In genomic region chr5:117415011-117415912, GRCm38 (mm10) we compare ENCODE assay signal across 10 mouse cellular contexts. TPM values are rescaled to one million over a fixed set of nuclear protein-coding genes. Genes with fewer than 3 reads are reported as not detected.
DNase-seq lines count a peak whose midpoint lies in the region; ATAC-seq lines count a peak whose summit lies in the region.
"Had no signal": no experiment of that assay in that cellular context is flagged by ENCODE, and none has a peak within 500 bp of the region (broad histone marks: within the 10 kb centered on the region; RNA-seq: fewer than 3 reads in every experiment).

No protein-coding gene starts in this region.

- WGBS in hindbrain, embryonic 12.5 days: 28% methylated on average over 16 of the region's 19 CpGs
- 17% methylated on average over 18 of the region's 19 CpGs for WGBS in neural tube, embryonic 15.5 days

- peak overlapping the region; percentile 86 for H3K4me2 ChIP-seq in hindbrain, embryonic 12.5 days (replicated peaks)
- H3K4me2 ChIP-seq in neural tube, embryonic 15.5 days: peak overlapping the region; percentile 81

- peak overlapping the region; percentile 73 for H3K4me3 ChIP-seq in hindbrain, embryonic 12.5 days
- peak overlapping the region; percentile 69 for H3K4me3 ChIP-seq in neural tube, embryonic 15.5 days (replicated peaks)

- H3K36me3 ChIP-seq in hindbrain, embryonic 12.5 days: no peaks in the 10 kb centered on the region
- no peaks in the 10 kb centered on the region for H3K36me3 ChIP-seq in neural tube, embryonic 15.5 days
- H3K36me3 ChIP-seq: heart, embryonic 10.5 days had no signal

- ATAC-seq in hindbrain, embryonic 12.5 days (ENCODE audit: low FRiP score): no peak
- ATAC-seq in neural tube, embryonic 15.5 days (ENCODE audit: low FRiP score): peak; percentile 20; the same call in 1 of the 2 replicates
- ATAC-seq in activated CD4-positive, CD25-positive, alpha-beta regulatory T cell, adult 4 months: no peak

- DNase-seq in layer of hippocampus, postnatal 14 days (ENCODE audit: low spot score in 2 of 2): peak; percentile 13 to 35
- no peak for DNase-seq in layer of hippocampus, adult 9-11 months
- DNase-seq in cerebellum, postnatal 14 days: peak; percentile 54 to 55
- DNase-seq in MN1 (ENCODE audit: low spot score): no peak
- DNase-seq in adrenal gland, adult 18-20 months (ENCODE audit: low spot score in 2 of 2): no peak

- H3K9ac ChIP-seq in hindbrain, embryonic 12.5 days: peak overlapping the region; percentile 79
- peak overlapping the region; percentile 89 for H3K9ac ChIP-seq in neural tube, embryonic 15.5 days (replicated peaks)

- H3K9me3 ChIP-seq in hindbrain, embryonic 12.5 days (replicated peaks): no peaks in the 10 kb centered on the region
- no peaks in the 10 kb centered on the region for H3K9me3 ChIP-seq in neural tube, embryonic 15.5 days (replicated peaks)
- H3K9me3 ChIP-seq: heart, embryonic 10.5 days had no signal

- peaks cover 22% of the 10 kb centered on the region for H3K4me1 ChIP-seq in hindbrain, embryonic 12.5 days
- peaks cover 27% of the 10 kb centered on the region for H3K4me1 ChIP-seq in neural tube, embryonic 15.5 days

- H3K27me3 ChIP-seq in hindbrain, embryonic 12.5 days: peaks cover 33% of the 10 kb centered on the region
- no peaks in the 10 kb centered on the region for H3K27me3 ChIP-seq in neural tube, embryonic 15.5 days (replicated peaks)

- peak overlapping the region; percentile 92; the same call in 1 of the 2 replicates for H3K27ac ChIP-seq in hindbrain, embryonic 12.5 days
- peak overlapping the region; percentile 99 for H3K27ac ChIP-seq in neural tube, embryonic 15.5 days (replicated peaks)
- H3K27ac ChIP-seq: heart, embryonic 10.5 days had no signal

RNA-seq across cellular contexts. Expression of gene Ksr2, which starts 1.5 kb away (rescaled TPM):
- 10 to 100 TPM; 34.7 to 35.9 TPM for total RNA-seq in layer of hippocampus, postnatal 14 days (2021)
- 3.9 and 4.4 TPM in 2 replicates for polyA plus RNA-seq in hindbrain, embryonic 12.5 days (2016; fragmentation: Nextera tagmentation; extraction: Ambion mirVana)
- 6.4 and 7.4 TPM in 2 replicates for polyA plus RNA-seq in neural tube, embryonic 15.5 days (2015; fragmentation: Nextera tagmentation; extraction: Ambion mirVana)
- polyA plus RNA-seq in activated CD4-positive, CD25-positive, alpha-beta regulatory T cell, adult 4 months (2017; shearing (Covaris generic)): under 1 TPM; 0.20 to 0.27 TPM
- total RNA-seq in adrenal gland, adult 18-20 months (2021): 1 to 10 TPM; 4.3 to 4.5 TPM
- total RNA-seq: MEL had no signal

RNA-seq across cellular contexts. Expression of gene Rfc5, which starts 26.4 kb away (rescaled TPM):
- total RNA-seq in layer of hippocampus, postnatal 14 days (2021): 10 to 100 TPM; 20.3 to 21.0 TPM
- polyA plus RNA-seq in hindbrain, embryonic 12.5 days (2016; fragmentation: Nextera tagmentation; extraction: Ambion mirVana): 55.3 and 62.2 TPM in 2 replicates
- polyA plus RNA-seq in neural tube, embryonic 15.5 days (2015; fragmentation: Nextera tagmentation; extraction: Ambion mirVana): 24.8 and 41.8 TPM in 2 replicates
- 10 to 100 TPM; 32.2 to 35.6 TPM for polyA plus RNA-seq in activated CD4-positive, CD25-positive, alpha-beta regulatory T cell, adult 4 months (2017; shearing (Covaris generic))
- 1 to 10 TPM; 4.6 to 7.3 TPM for total RNA-seq in adrenal gland, adult 18-20 months (2021)

RNA-seq across cellular contexts. Expression of gene Wsb2, which starts 58.2 kb away (rescaled TPM):
- total RNA-seq in layer of hippocampus, postnatal 14 days (2021): 100 to 1,000 TPM; 376 to 378 TPM
- polyA plus RNA-seq in hindbrain, embryonic 12.5 days (2016; fragmentation: Nextera tagmentation; extraction: Ambion mirVana): 127 and 132 TPM in 2 replicates
- 255 and 299 TPM in 2 replicates for polyA plus RNA-seq in neural tube, embryonic 15.5 days (2015; fragmentation: Nextera tagmentation; extraction: Ambion mirVana)
- polyA plus RNA-seq in activated CD4-positive, CD25-positive, alpha-beta regulatory T cell, adult 4 months (2017; shearing (Covaris generic)): 10 to 100 TPM; 11.0 TPM
- 100 to 1,000 TPM; 126 to 138 TPM for total RNA-seq in adrenal gland, adult 18-20 months (2021)

Comparison
In these comparisons a context has a peak if more than half of its experiments do, and no peak if none do; other contexts are left out.
1. DNase-seq: peak in layer of hippocampus, postnatal 14 days (2 of 2) and cerebellum, postnatal 14 days (2 of 2); none in layer of hippocampus, adult 9-11 months (single experiment), MN1 (single experiment) and adrenal gland, adult 18-20 months (0 of 2).
2. RNA of gene Wsb2, which starts 58.2 kb away (polyA plus RNA-seq): 255 to 299 TPM in neural tube, embryonic 15.5 days and 127 to 132 TPM in hindbrain, embryonic 12.5 days; 11.0 TPM in activated CD4-positive, CD25-positive, alpha-beta regulatory T cell, adult 4 months; every median in the first group is over 10 times any median in the second.